Mouse (Mus musculus) lung, adult 2 months (tissue): Measurements from ENCODE around the gene Rapgef3.

Source experiments
- CTCF ChIP-seq: fragments of 200-500 bp; IDR thresholded peaks from 2 replicates; pipeline ENCODE4 v1.5.1; 2011; ENCODE audit warnings: mild to moderate bottlenecking, low read length, control low read depth; ENCODE audit not compliant: insufficient read depth
- POLR2A ChIP-seq: fragments of 200-500 bp; IDR thresholded peaks from 2 replicates; pipeline ENCODE4 v1.6.1; 2011; ENCODE audit warnings: low read depth, mild to moderate bottlenecking, control low read depth, low read length, borderline replicate concordance; ENCODE audit errors: extremely low read depth

GRCm38 (mm10) chr15:97727520-97727919 is 40.3 kb downstream of the Rapgef3 start:
- TF ChIP-seq POLR2A (no peak), CTCF (no peak)
